Mouse (Mus musculus) midbrain, embryonic 11.5 days (tissue): ENCODE results near the gene Rbms3. TPM values are rescaled to one million over a fixed set of nuclear protein-coding genes. Genes with fewer than 3 reads are reported as not detected.

ENCODE experiments used
- ATAC-seq: fragments of 200-750 bp; cut with Nextera tagmentation; 2 replicates; pipeline ENCODE4 v1.8.0; 2017; ENCODE audit warnings: moderate TSS enrichment, moderate library complexity; ENCODE audit not compliant: low FRiP score
- DNase-seq: peaks from one replicate; pipeline ENCODE4 v3.0.0; 2015; ENCODE audit warnings: low spot score; ENCODE audit errors: missing footprints
- H3K27ac ChIP-seq: fragments of 300-500 bp; sonication (generic); 2 replicates; pipeline ENCODE4 v1.5.1; 2014; ENCODE audit warnings: low read depth, low read length
- H3K27me3 ChIP-seq: fragments of 300-500 bp; sonication (generic); 2 replicates; pipeline ENCODE4 v1.6.1; 2014; ENCODE audit warnings: mild to moderate bottlenecking, low read length, moderate library complexity, mixed read lengths; ENCODE audit not compliant: control insufficient read depth, insufficient read depth
- H3K36me3 ChIP-seq: fragments of 300-500 bp; sonication (generic); 2 replicates; pipeline ENCODE4 v1.6.1; 2014; ENCODE audit warnings: mild to moderate bottlenecking, low read length, moderate library complexity, mixed read lengths; ENCODE audit not compliant: control insufficient read depth, insufficient read depth
- H3K4me1 ChIP-seq: fragments of 300-500 bp; sonication (generic); 2 replicates; pipeline ENCODE4 v1.6.1; 2014; ENCODE audit warnings: low read length; ENCODE audit not compliant: control insufficient read depth, insufficient read depth
- H3K4me2 ChIP-seq: fragments of 300-500 bp; sonication (generic); 2 replicates; pipeline ENCODE4 v1.6.1; 2014; ENCODE audit warnings: mild to moderate bottlenecking, moderate library complexity
- H3K4me3 ChIP-seq: fragments of 300-500 bp; sonication (generic); 2 replicates; pipeline ENCODE4 v1.5.1; 2014; ENCODE audit warnings: low read depth, low read length
- H3K9ac ChIP-seq: fragments of 300-500 bp; sonication (generic); 2 replicates; pipeline ENCODE4 v1.6.1; 2014; ENCODE audit warnings: low read length
- H3K9me3 ChIP-seq: fragments of 300-500 bp; sonication (generic); 2 replicates; pipeline ENCODE4 v1.6.1; 2016; ENCODE audit warnings: low read length; ENCODE audit not compliant: control insufficient read depth
- WGBS: fragments of 180-500 bp; shearing (Covaris S2); extraction: QIAGEN DNeasy Blood & Tissue Kit; methylation state at CpG from one replicate; pipeline ENCODE4 v1.1.7; 2014; 5-methylcytosine and 5-hydroxymethylcytosine counted together
- polyA plus RNA-seq: library from polyadenylated mRNA; unstranded; fragments of >200 nt; fragmentation: Nextera tagmentation; extraction: Ambion mirVana; gene quantifications from 2 replicates; pipeline ENCODE4 v1.2.1, GENCODE M21; 2014

Rbms3 gene
- polyA plus RNA-seq, 1 experiment from 2014 or later = 13.6 TPM

DNA sequence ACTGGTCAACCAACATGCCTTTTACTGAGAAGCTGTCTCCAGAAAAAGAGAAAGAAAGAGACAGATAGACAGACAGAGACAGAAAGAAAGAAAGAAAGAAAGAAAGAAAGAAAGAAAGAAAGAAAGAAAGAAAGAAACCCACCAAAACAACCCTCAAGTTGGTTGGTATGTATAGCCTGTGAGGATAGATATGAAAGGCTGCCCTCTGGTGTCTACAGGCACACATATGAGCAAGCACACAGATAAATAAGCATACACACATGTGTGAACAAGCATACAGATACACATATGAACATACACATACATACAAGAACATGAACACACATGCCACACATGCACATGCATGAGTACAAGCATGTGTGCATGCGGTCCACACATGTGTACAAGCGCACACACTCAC, 199.0 kb downstream of the Rbms3 start:
- H3K4me3 ChIP-seq = no peak overlapping the region
- no peaks in the 10 kb centered on the region for H3K9me3 ChIP-seq
- H3K36me3 ChIP-seq = no peaks in the 10 kb centered on the region
- DNase-seq (no peak), ATAC-seq (no peak)
- WGBS = 100% methylated on average over 2 of the region's 2 CpGs
- H3K27ac ChIP-seq = no peak overlapping the region
- no peaks in the 10 kb centered on the region for H3K27me3 ChIP-seq
- no peak overlapping the region for H3K9ac ChIP-seq
- H3K4me2 ChIP-seq = no peak overlapping the region
- no peaks in the 10 kb centered on the region for H3K4me1 ChIP-seq

DNA sequence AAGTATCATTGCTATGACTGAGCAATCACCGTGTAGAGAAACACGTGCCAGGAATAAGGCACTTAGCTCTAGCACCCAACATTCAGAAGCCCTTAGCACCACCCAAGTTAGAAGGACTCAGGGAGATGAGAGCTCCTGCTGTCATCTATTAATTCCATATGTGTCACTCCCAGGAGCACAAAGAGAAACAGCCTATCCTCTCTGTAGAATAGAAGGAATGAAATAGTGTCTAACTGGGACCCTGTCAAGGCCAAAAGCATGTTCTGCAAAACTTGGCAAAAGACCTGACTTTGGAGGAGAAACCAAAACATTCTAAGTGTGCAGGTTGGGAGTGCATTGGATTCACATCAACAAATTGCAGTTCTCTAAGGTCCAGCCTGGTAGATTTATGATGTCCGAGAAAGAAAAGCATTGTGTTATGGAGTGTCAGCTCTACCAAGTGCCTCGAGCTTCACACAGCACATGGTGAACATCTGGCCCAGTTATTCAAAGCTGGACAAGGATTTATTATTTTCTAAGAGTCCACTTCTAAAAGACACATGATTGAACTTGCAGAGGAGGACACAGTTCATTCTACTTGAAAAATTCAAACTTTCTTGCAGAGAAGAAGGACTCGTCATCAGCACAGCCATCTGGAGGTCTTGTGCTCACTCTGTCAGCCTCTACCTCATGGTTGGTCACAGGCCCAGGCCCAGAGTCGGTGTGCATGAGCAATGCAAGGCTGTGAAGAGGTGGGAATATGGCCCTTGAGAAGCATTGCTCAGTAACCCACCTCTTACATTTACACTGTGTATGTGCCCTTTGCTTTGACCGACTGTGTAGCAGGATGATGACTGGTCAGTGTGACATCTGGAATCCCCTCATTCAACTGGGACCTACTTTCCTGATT, 200.3 kb downstream of the Rbms3 start:
- H3K4me3 ChIP-seq = no peak overlapping the region
- no peaks in the 10 kb centered on the region for H3K27me3 ChIP-seq
- no peaks in the 10 kb centered on the region for H3K4me1 ChIP-seq
- DNase-seq (no peak), ATAC-seq (no peak)
- H3K36me3 ChIP-seq = no peaks in the 10 kb centered on the region
- H3K27ac ChIP-seq = no peak overlapping the region
- H3K4me2 ChIP-seq = no peak overlapping the region
- 90% methylated on average over 7 of the region's 7 CpGs for WGBS
- no peak overlapping the region for H3K9ac ChIP-seq
- H3K9me3 ChIP-seq = no peaks in the 10 kb centered on the region

DNA sequence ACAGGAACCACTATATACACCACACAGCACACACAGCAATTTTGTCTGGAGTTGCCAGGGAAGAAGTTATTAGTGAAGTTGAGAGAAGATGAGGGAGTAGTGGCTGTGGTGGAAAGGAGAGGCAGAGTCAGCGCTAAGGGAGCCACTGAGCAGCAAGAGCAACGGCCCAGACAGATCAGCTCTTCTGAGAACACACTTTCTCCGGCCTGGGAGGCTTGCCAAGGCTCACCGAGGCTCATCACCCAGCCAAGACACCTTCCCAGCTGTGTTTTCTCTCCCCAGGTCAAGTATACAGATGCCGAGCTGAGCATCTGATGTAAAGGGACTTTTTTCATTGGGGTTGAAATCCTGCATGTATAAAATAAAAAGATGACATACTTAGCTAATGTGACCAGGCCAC, 206.5 kb downstream of the Rbms3 start:
- DNase-seq = no peak
- no peaks in the 10 kb centered on the region for H3K9me3 ChIP-seq
- no peak overlapping the region for H3K27ac ChIP-seq
- no peaks in the 10 kb centered on the region for H3K4me1 ChIP-seq
- no peaks in the 10 kb centered on the region for H3K27me3 ChIP-seq
- no peaks in the 10 kb centered on the region for H3K36me3 ChIP-seq
- no peak overlapping the region for H3K4me3 ChIP-seq
- H3K9ac ChIP-seq = no peak overlapping the region
- no peak overlapping the region for H3K4me2 ChIP-seq
- ATAC-seq = no peak
- 86% methylated on average over 5 of the region's 5 CpGs for WGBS

DNA sequence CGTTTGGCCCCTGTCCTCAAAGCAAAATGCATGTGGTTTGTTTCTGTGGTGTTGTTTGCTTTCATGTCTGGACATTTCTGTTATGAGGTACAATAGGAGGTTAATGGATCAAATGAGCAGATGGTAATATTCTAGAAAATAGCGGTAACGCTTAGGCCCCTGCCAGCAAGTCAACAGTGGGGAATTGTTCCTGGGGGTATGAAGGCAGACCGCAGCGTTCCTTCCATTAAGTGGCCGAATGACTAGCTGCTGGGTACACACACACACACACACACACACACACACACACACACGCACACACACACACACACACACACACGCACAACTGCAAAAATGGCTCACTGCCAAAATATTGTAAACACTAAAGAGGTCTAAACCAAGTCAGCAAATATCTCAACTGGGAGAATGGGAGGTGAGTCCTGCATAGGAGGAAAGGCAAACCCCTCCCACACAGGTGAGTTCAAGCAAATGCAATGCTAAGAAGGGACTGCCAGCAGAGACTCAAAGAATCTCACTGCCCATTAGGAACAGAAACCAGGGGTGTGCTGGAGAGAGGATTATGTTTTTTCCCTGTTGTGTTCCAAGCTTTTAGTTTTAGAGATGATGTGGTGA, 209.7 kb downstream of the Rbms3 start:
- Histone ChIP-seq H3K9ac (no peak overlapping the region), H3K4me3 (no peak overlapping the region), H3K27ac (no peak overlapping the region), H3K4me1 (no peaks in the 10 kb centered on the region), H3K36me3 (no peaks in the 10 kb centered on the region), H3K9me3 (no peaks in the 10 kb centered on the region), H3K27me3 (no peaks in the 10 kb centered on the region), H3K4me2 (no peak overlapping the region)
- no peak for ATAC-seq
- DNase-seq = peak; percentile 60
- WGBS = 73% methylated on average over 8 of the region's 8 CpGs

DNA sequence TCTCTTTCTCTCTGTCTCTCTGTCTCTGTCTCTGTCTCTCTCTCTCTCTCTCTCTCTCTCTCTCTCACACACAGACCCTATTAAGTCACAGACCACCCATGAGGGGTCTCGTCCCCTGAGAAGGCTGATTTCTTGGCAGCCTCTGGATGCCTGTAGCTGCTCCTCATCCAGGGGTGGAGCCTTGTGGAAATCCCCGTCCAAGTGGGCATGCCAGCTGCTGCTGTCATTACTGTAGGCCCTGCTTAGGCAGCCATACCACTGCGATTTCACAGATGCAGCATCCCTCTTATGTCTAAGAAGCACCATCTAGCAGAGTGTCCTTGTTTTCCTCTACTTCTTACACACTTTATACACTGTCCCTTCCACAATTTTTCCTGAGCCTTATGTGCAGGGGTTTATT, 216.5 kb downstream of the Rbms3 start:
- DNase-seq (peak; percentile 68), ATAC-seq (no peak)
- 43% methylated on average over 3 of the region's 3 CpGs for WGBS
- no peaks in the 10 kb centered on the region; the same call in 1 of the 2 replicates for H3K4me1 ChIP-seq
- no peak overlapping the region for H3K4me2 ChIP-seq
- no peak overlapping the region for H3K27ac ChIP-seq
- no peaks in the 10 kb centered on the region for H3K27me3 ChIP-seq
- no peaks in the 10 kb centered on the region for H3K36me3 ChIP-seq
- no peaks in the 10 kb centered on the region for H3K9me3 ChIP-seq
- no peak overlapping the region for H3K4me3 ChIP-seq
- no peak overlapping the region for H3K9ac ChIP-seq

DNA sequence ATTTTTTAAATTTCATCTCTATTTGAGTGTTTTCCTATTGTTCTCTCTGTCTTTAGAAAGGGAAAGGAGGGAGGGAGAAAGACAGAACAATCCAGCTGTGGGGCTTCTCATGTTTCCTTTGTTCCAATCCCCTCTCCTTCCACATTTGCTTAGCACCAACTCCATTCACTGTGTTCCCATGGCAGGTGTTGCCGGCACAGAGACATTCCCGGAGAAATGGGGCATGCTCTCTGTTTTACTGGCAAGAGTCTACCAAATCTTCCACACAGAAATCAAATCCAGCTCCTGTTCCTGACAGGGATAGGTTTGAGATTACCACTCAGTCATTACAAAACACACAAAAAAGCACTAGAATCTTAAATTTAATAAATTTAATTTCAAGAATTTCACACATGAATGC, 217.1 kb downstream of the Rbms3 start:
- no peak overlapping the region for H3K9ac ChIP-seq
- DNase-seq (peak; percentile 81), ATAC-seq (no peak)
- no peak overlapping the region for H3K4me3 ChIP-seq
- H3K9me3 ChIP-seq = no peaks in the 10 kb centered on the region
- H3K4me2 ChIP-seq = no peak overlapping the region
- H3K36me3 ChIP-seq = no peaks in the 10 kb centered on the region
- no peaks in the 10 kb centered on the region; the same call in 1 of the 2 replicates for H3K4me1 ChIP-seq
- H3K27me3 ChIP-seq = no peaks in the 10 kb centered on the region
- no peak overlapping the region for H3K27ac ChIP-seq
- WGBS = 15% methylated on average over 2 of the region's 2 CpGs

DNA sequence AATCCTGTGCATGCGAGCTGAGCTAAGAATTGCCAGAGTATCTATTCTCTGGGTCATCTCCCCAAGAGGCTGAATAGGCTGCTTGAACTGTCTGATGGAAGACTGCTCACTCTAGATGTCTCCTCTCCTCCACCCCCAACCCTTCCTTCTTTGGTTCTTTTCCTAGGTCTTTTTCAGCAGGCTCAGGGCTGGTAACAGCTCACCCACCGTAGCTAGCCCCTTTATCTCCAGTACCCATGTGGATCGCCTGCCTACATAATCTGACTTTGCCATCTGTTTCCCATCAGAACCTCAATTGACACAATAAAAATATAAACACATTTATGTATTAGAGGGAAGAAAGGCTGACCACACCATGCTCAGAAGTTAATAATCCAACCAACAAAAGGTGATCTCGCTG, 225.1 kb downstream of the Rbms3 start:
- H3K4me3 ChIP-seq = no peak overlapping the region
- H3K4me2 ChIP-seq = no peak overlapping the region
- no peaks in the 10 kb centered on the region for H3K36me3 ChIP-seq
- H3K27ac ChIP-seq = no peak overlapping the region
- DNase-seq = no peak
- H3K9me3 ChIP-seq = no peaks in the 10 kb centered on the region
- peaks cover 2% of the 10 kb centered on the region; the same call in 1 of the 2 replicates for H3K4me1 ChIP-seq
- H3K27me3 ChIP-seq = no peaks in the 10 kb centered on the region
- no peak overlapping the region for H3K9ac ChIP-seq
- ATAC-seq = no peak
- WGBS = 82% methylated on average over 4 of the region's 4 CpGs

DNA sequence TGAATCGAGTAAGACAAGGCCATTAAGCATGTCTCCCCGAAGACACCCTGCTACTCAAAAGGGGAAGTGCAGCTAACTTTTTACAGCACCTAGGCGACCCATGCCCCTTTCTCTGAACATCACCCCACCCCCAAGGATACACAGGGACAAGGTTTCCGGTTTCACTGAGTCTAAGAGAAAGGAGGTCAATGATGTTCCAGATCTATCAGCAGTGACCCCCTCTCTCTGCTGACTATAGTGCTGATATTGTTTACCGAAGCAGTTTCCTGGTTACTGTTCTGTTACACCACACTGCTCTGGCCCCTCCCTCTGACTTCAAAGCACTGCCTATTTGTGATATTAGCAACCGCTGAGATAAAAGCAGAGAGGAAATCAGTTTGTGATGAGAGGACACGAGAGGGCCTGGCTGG, 229.4 kb downstream of the Rbms3 start:
- Histone ChIP-seq H3K9me3 (no peaks in the 10 kb centered on the region; the same call in 1 of the 2 replicates), H3K4me3 (no peak overlapping the region), H3K4me1 (peaks cover 2% of the 10 kb centered on the region; the same call in 1 of the 2 replicates), H3K36me3 (no peaks in the 10 kb centered on the region), H3K9ac (no peak overlapping the region), H3K4me2 (no peak overlapping the region), H3K27ac (no peak overlapping the region), H3K27me3 (no peaks in the 10 kb centered on the region)
- DNase-seq (no peak), ATAC-seq (no peak)
- WGBS = 56% methylated on average over 7 of the region's 7 CpGs

DNA sequence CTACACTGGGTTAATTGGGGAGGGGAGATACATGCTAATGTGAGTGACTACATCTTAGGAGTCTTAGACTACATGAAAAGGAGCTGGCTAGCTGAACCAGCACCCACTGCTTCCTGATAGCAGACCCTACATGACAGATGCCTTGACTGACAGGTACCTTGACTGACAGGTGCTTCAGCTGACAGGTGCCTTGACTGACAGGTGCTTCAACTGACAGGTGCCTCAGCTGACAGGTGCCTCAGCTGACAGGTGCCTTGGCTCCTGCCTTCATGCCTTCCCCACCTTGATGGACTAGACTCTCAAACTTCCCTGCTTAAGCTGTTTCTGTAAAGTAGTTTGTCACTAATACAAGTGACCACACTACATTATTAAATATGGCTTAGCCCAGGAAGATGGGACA, 232.6 kb downstream of the Rbms3 start:
- Histone ChIP-seq H3K9ac (no peak overlapping the region), H3K36me3 (no peaks in the 10 kb centered on the region), H3K4me1 (peaks cover 2% of the 10 kb centered on the region; the same call in 1 of the 2 replicates), H3K27me3 (no peaks in the 10 kb centered on the region), H3K9me3 (no peaks in the 10 kb centered on the region; the same call in 1 of the 2 replicates), H3K27ac (no peak overlapping the region), H3K4me3 (no peak overlapping the region), H3K4me2 (no peak overlapping the region)
- ATAC-seq (no peak), DNase-seq (no peak)
